Mouse (Mus musculus): ENCODE data around the gene Trim24.

Gene Trim24

DNA sequence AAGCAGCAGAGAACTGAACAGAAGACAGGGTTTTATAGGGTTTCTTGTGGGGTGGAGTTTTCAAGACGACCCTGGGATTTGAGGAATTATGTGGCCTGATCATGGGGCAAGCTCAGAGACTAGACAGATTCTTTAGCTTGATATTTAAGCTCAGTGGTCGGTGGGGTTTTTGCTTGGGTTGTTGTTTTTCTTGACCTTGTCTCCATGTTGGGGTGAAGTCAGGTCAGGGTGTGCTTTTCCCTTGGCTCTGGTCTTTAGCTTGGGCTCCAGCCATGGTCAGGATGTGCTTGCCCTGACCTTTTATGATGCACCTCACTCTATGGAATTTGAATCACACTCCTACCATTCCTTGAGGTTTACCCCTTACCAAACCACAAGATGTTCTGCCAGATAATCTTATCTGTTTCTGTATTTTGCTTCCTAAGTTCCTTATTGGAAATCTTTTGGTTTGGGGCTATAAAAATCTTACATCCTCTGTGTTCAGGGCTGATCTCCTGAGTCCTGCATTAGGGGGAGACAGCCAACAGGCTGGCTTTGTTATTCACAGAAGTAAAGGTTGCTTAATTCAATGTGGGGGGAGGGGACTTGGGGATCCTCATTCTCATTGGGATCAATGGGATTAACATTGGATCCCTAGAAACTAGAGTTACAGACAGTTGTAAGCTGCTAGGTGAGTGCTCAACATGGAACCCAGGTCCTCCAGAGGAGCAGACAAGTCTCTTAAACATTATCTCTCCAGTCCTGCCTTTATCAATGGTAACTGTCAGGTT is 6.5 kb upstream of the Trim24 start:
- no peak for DNase-seq (ENCODE audit: low spot score)

DNA sequence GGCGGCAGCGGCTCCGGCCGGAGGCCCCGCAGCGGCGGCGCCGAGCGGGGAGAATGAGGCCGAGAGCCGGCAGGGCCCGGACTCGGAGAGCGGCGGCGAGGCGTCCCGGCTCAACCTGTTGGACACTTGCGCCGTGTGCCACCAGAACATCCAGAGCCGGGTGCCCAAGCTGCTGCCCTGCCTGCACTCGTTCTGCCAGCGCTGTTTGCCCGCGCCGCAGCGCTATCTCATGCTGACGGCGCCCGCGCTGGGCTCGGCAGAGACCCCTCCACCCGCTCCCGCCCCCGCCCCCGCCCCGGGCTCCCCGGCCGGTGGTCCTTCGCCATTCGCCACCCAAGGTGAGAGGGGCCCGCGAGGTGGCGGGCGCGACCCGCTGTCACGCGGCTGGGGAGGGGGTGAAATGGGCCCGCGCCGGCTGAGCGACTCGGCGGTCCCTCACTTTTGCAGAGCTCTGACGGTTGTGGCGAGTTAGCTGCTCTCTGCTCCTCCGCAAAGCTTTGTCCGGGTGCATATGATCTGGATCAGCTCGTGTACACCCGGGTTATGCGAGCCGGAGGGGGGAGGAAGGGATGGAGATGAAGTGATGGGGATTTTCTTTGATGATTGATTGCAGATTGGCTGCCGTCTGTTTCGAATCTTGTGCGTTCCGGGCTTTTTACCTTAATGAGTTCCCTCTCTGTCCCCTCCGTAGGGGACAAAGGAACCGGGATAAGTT is 683 bp downstream of the Trim24 start:
- peak; percentile 65 for DNase-seq (ENCODE audit: low spot score)

DNA sequence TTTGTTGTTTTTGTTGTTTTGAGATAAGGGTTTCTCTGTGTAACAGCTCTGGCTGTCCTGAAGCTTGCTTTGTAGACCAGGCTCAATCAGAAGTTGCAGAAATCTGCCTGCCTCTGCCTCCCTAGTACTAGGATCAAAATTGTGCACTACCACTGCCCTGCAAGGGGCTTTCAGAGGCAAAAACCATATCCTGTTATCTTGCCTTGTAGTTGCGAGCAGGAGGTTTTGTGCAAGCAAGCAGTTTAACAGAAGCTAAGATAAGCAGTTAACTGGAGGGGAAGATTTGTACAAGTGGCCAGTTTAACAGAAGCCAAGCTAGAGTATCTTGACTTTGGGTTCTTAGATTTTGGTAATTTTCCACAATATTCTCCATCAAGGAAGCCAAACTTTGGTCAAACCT is 2.2 kb downstream of the Trim24 start:
- DNase-seq (ENCODE audit: low spot score), result no peak

DNA sequence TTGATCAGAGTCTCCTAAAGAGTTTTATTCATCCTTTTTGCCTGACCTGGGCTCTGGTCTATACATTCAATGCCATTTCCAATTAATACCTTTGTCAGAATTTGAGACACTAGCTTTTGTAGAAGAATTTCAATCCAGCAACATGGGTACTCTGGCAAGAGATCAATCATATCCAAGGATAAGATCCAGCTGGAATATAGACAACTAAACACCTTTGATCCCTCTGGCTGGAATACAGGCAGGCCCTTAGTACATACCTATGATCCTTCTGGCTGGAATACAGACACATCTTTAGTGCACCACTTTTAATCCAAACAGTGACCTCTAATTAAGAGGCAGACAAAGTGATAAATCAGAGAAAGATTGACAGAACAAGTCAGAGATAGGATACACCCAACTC is 3.1 kb downstream of the Trim24 start:
- no peak for DNase-seq (ENCODE audit: low spot score)

DNA sequence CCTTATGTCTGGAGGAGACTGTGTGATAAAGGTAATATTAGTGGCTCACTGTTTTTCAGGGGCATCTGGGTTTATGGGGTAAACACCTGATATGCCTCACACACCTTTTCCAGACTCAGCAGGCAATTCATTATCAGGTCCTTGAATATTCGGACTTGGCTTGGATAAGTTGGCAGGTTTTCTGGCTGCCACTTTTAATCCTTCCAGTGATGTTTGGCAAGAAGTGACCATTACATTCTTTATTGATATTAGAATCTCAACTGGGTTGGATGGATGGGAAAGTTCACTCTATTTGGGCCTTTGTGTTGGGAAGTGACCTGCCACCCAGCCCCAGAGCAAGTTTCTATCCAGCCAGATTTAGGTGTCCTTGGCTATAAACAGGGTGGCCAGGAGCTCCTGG is 7.6 kb downstream of the Trim24 start:
- DNase-seq (ENCODE audit: low spot score), result no peak

DNA sequence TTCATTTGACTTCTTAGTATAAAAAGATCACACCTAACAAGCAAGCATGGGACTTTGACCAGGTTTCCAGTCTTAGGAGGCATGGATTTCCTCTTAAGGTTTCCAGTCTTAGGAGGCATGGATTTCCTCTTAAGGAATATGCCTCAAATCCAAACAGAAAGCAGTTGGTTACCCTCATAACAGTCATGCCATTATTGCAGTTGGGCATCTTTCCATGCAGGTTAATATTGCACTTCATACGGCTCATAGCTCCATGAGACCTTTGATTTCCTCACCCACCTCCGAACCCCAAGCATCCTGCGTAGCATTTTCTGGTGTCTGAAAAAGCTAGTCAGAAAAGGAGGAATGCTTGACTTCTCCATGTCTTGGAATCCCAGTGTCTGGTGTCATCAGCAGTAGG is 10.0 kb downstream of the Trim24 start:
- DNase-seq (ENCODE audit: low spot score), result no peak

DNA sequence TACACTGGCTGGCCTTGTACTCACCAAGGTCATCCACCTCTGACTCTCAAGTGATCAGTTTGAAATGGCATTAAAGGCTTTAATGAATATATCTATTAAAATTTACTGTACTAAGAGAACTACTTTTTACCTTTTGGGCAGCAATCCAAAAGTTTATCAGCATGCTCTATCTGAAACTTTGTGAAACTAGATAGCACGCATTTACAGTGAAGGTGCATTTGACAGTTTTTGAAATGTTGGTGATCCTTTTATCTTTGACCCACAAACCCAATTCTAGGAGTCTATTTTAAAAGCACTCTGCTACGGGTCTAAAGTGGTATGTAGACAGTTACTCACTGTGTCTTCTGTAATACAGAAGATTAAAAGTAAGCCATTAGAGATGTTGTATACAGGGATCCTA is 23.0 kb downstream of the Trim24 start:
- DNase-seq (ENCODE audit: low spot score), result no peak

DNA sequence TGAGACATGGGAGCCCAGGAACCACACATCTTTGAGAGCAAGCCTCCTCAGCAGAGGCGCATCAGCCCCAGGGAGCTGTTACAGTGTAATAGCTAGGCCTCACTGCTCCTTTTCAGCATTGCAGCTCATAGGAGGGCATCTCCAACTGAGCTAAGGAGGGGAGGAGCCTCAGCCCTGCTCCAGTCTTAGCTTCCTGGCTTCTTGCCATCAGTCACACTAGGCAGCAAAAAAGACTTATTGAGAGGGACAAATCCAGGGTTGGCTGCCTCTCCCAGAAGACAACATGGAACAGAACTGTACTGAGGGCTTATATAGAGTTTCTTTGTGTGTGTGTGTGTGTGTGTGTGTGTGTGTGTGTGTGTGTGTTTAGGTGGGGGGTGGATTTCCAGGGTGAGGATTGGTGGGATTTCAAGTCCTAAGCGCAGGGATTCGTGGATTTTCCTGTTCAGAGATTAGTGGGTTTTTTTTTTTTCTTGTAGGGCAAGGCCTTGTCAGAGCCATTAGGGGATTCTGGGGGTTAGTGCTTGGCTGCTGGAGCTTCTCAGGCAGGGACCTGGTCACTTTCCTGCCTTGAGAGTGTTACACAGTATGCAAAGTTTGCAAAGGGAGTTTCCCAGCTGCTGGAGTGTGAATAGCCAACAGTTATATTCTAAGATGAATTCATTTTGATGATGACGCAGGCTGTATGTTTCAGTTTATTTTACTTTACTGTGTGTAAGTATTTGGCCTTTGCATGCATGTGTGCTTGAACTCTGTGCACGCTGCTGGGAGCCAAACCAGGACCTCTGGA is 25.2 kb downstream of the Trim24 start:
- DNase-seq (ENCODE audit: low spot score), result no peak

DNA sequence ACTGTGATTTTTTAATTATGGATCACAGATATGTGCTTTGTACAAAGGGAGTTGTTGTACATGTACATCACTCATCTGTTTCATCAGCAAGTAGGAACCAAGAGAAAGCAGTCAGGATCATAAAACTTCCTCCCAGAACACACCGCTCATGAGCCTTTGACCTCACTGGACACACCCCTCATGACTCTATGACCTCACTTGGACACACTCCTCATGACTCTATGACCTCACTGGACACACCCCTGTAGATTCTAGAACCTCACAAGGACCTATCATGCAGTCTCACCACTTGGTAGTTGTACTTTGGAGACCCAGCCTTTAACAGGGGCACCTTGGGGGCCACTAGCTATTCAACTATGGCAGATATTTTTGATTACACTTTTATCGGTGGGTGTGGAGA is 29.6 kb downstream of the Trim24 start:
- no peak for DNase-seq (ENCODE audit: low spot score)

DNA sequence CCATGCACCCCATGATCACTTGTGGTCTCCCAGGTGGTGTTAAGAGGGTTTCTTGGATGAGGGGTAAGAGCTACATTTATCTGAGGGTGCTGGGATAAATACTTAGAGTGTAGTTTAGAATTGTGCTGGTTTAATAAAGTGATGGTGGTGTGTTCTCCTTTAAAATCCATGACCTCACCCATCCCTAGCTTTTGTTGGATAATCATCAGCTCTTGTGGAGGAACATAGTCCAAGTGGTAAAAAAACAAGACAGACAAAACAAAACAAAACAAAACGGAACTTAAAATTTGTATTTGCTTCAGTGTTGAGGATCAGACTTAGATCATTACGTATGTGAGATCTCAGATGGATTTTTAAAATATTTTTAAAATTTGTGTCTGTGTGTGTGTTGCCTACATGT is 31.2 kb downstream of the Trim24 start:
- DNase-seq (ENCODE audit: low spot score), result no peak

DNA sequence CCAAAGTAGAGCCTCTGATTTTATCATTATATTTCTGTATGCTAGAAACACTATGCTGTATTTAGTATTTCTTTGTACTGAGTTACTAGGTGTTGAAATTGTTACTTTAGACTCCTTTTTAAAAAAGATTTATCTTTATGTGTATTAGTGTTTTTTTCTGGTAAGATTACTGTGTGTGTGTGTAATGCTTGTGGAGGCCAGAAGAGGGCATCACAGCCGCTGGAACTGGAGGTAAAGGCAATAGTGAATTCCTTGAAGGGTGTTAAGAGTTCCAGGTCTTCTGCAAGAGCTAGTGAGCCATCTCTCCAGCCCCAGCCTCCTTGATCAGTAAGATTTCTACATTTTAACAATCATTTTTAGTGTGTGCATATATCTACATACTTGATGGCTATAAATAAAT is 33.2 kb downstream of the Trim24 start:
- DNase-seq (ENCODE audit: low spot score), result no peak

DNA sequence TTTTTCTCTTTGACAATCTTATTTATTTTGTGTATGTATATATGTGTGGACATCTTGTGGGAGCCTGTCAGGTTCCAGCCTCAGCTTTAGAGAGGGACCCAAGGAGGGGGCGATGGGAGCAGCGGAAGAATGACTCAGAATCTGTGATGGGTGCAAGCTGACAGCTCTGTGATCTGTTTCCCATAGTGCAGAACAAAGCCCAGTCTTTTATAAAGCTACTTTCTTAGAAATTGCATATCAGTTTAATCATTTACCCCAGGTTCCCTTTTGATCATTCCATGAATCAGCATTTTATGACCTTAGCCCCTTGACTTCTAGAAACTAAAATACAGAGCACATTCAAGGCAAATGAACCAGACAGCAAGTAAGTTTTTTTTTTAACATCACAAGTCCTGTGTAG is 42.9 kb downstream of the Trim24 start:
- DNase-seq (ENCODE audit: low spot score), result no peak

DNA sequence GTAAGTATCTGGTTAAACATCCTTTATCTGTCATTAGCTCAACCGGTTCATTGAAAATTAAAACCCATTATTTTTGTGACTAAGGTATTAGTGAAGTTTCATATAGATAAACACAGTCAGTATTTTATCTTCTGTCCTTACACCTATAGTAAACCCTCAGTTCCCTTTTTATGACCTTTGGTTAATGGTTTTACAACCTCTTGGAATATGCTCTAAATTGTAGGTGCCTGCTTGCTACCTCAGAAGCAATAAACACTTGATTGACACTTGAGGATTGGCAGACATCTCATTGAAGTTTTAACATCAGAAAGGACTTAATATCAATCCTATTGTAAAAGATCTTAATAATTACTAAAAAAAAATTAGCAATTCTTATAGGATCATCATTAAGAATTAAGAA is 54.5 kb downstream of the Trim24 start:
- DNase-seq (ENCODE audit: low spot score), result no peak

DNA sequence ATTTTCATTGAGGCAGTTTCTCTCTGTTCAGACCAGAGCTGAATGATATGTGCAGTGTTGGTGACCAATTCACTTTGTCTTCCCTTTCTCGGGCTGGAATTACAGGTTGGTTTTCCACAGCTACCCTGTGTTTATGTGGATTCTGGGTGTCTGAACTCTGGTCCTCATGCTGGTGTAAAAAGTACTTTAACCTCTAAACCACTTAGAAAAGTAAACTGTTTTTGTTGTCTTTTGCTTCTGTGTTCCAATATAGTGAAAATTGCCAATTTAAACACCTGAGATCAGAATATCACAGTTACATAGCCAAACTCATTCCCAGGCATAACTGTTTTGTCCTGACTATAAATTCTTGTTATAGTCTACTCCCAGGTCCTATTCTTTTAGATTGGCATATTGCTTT is 56.1 kb downstream of the Trim24 start:
- no peak for DNase-seq (ENCODE audit: low spot score)

DNA sequence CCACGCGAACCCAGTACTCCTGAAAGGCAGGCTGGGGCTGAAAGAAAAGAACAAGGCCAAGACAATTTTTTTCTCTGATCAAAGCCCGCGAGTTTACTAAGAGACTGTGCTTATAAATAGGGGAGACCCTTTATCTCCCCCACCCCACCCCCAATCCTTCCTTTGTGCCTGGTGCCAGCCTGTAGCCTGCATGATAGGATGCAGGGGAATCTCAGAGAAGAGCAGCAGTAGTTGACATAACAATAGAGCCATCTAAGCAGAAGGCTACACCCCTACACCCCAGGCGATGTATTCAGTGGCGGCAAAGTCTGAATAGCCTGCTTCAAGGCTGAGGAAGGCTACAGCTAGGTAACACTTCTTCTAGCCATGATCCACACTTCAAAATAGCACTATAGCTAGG is 65.9 kb downstream of the Trim24 start:
- peak; percentile 49 for DNase-seq (ENCODE audit: low spot score)

DNA sequence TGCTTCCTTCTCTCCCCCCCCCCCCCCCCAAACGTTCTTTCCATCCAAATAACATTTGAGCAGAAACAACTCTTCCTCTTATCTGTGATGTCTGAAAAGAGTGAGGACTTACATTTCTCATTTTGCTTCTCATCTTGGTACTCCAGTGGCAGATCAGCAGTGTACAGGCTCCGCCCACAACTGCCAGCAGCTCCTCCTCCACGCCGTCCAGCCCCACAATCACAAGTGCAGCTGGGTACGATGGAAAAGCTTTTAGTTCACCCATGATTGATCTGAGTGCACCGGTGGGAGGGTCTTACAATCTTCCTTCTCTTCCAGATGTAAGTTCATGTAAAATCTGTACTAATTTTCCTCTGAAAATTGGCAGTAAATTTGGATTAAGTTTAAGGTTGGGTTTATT is 80.7 kb downstream of the Trim24 start:
- DNase-seq (ENCODE audit: low spot score), result no peak

DNA sequence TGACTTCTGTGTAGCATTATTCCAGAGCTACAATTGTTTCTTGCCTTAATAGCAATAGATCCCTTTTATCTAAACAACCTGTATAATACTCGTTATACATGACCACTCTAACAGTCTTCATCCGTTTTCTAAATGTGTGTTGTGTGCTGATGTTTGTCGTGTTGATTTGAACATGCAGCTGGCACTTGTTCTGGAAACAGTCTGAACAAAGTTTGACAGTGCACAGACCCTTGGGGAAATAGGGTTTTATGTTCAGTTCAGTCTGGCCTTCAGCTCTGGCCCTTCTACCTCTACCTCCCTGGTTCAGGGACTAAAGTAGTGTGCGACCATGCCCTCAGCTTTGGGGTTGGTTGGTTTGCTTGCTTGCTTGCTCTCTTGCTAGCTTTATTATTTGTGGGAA is 96.8 kb downstream of the Trim24 start:
- no peak for DNase-seq (ENCODE audit: low spot score)

DNA sequence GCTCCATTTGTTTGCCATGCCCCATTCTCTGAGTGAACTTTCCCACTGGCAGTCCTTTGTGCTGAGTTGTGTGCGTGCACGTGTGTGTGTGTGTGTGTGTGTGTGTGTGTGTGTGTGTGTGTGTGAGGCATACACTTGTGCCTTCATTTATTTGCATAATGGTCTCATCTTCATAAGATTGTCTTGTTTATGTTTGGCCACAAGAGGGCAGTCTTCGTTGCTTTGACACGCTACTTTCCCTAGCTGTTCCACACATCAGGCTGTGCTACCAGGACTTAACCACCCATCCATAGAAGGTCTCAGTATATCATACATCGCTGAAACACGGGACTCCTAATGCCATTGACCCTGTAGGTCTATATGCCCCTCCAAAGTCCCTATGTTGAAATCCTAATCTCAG is 136.8 kb downstream of the Trim24 start:
- DNase-seq (ENCODE audit: low spot score), result peak; percentile 90

DNA sequence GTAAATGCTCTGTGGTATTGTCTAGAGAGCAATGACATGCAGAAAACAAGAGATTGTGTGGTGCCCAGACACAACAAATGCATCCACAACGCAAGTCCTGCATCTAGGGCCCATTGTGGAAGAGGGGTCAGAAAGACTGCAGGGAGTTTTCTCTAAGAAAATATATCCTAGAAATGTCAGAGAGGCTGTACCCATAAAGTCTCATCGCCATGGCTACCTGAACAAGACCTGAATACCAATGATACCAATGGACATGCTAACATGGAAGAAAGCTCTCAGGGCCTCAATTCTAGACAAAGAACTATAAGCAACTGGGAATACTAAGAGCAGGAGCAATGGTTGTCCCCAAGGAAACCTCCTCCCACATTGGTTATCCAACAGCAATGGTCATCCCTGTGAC is 142.2 kb downstream of the Trim24 start:
- no peak for DNase-seq (ENCODE audit: low spot score)

All from embryo, embryonic 10 days (tissue).